8 mouse cellular contexts compared by ENCODE assay signal in genomic region chr7:45341303-45341702, GRCm38 (mm10). TPM values are rescaled to one million over a fixed set of nuclear protein-coding genes. Genes with fewer than 3 reads are reported as not detected.
DNase-seq lines count a peak whose midpoint lies in the region; ATAC-seq and TF ChIP-seq lines count a peak whose summit lies in the region.

No protein-coding gene starts in this region.

- intact Hi-C loops in heart, postnatal 36 days (cut with DNase I): loop anchor here (2.0 kb wide), 1 partner anchor 33 kb away; no protein-coding TSS in a partner anchor

- WGBS in cerebellum, adult 2 months: 11% methylated on average over 8 of the region's 8 CpGs
- 5% methylated on average over 8 of the region's 8 CpGs for WGBS in forebrain, embryonic 16.5 days
- 2% methylated on average over 8 of the region's 8 CpGs for WGBS in lung, embryonic 14.5 days

- TF ChIP-seq CTCF in cerebellum, adult 2 months (IDR thresholded peaks at IDR 0.05; ENCODE audit: borderline replicate concordance, insufficient read depth, low read depth, low read length): peak; percentile 58; the same call in 1 of the 2 replicates
- TF ChIP-seq CTCF in layer of hippocampus, adult 2 months (conservative IDR thresholded peaks at IDR 0.05): peak; percentile 93
- peak; percentile 77 for TF ChIP-seq CTCF in lung, embryonic 14.5 days (IDR thresholded peaks at IDR 0.05; ENCODE audit: low read depth)

- H3K36me3 ChIP-seq in forebrain, embryonic 16.5 days (ENCODE audit: control insufficient read depth, insufficient read depth): peaks cover 2% of the 10 kb centered on the region
- H3K36me3 ChIP-seq in lung, embryonic 14.5 days (ENCODE audit: insufficient read depth): no peaks in the 10 kb centered on the region

- no peak overlapping the region for H3K27ac ChIP-seq in cerebellum, adult 2 months (ENCODE audit: insufficient read depth, low read length)
- H3K27ac ChIP-seq in forebrain, embryonic 16.5 days (ENCODE audit: low read length): no peak overlapping the region
- no peak overlapping the region for H3K27ac ChIP-seq in layer of hippocampus, adult 2 months
- peak overlapping the region; percentile 60; the same call in 1 of the 2 replicates for H3K27ac ChIP-seq in lung, embryonic 14.5 days (ENCODE audit: low read depth)

- no peak overlapping the region for H3K9ac ChIP-seq in forebrain, embryonic 16.5 days (replicated peaks; ENCODE audit: low read depth, low read length)
- H3K9ac ChIP-seq in lung, embryonic 14.5 days: no peak overlapping the region

- H3K27me3 ChIP-seq in cerebellum, adult 2 months (ENCODE audit: control insufficient read depth, insufficient read depth, low read length): no peaks in the 10 kb centered on the region
- peaks cover 6% of the 10 kb centered on the region for H3K27me3 ChIP-seq in forebrain, embryonic 16.5 days (replicated peaks; ENCODE audit: control insufficient read depth, insufficient read depth, low read length)
- H3K27me3 ChIP-seq in lung, embryonic 14.5 days (ENCODE audit: insufficient read depth, low read length): no peaks in the 10 kb centered on the region

- peaks cover 6% of the 10 kb centered on the region for H3K4me1 ChIP-seq in cerebellum, adult 2 months (ENCODE audit: control insufficient read depth, insufficient read depth, low read length)
- H3K4me1 ChIP-seq in forebrain, embryonic 16.5 days (replicated peaks; ENCODE audit: control insufficient read depth, insufficient read depth, low read length): peaks cover 26% of the 10 kb centered on the region
- H3K4me1 ChIP-seq in lung, embryonic 14.5 days (ENCODE audit: insufficient read depth): peaks cover 15% of the 10 kb centered on the region

- TF ChIP-seq POLR2A in cerebellum, adult 2 months (IDR thresholded peaks at IDR 0.05; ENCODE audit: borderline replicate concordance, insufficient read depth, low read length): no peak

- ATAC-seq in forebrain, embryonic 16.5 days: no peak; the same call in 1 of the 2 replicates
- peak; percentile 12; the same call in 1 of the 2 replicates for ATAC-seq in lung, embryonic 14.5 days (ENCODE audit: insufficient read depth)

- DNase-seq in Muller cell, postnatal 12 days (ENCODE audit: inconsistent ontology term): peak; percentile 82
- DNase-seq in cerebellum, adult 2 months: peak; percentile 49 to 61
- peak; percentile 64 to 70 for DNase-seq in heart, postnatal 36 days
- DNase-seq in layer of hippocampus, adult 2 months (ENCODE audit: low spot score in 2 of 2): peak; percentile 88 to 89
- peak; percentile 94 for DNase-seq in lung, embryonic 14.5 days
- DNase-seq in ovary, postnatal 10 days (ENCODE audit: low spot score): peak; percentile 31
- DNase-seq in thymus, postnatal 10 days (ENCODE audit: low spot score in 2 of 2): peak; percentile 60 to 83

- peak overlapping the region; percentile 55 for H3K4me2 ChIP-seq in forebrain, embryonic 16.5 days (ENCODE audit: low read length)
- peak overlapping the region; percentile 95 for H3K4me2 ChIP-seq in lung, embryonic 14.5 days

- H3K9me3 ChIP-seq in forebrain, embryonic 16.5 days (ENCODE audit: control insufficient read depth, low read length): no peaks in the 10 kb centered on the region
- no peaks in the 10 kb centered on the region for H3K9me3 ChIP-seq in lung, embryonic 14.5 days (ENCODE audit: low read depth, low read length)

- no peak overlapping the region for H3K4me3 ChIP-seq in cerebellum, adult 2 months (replicated peaks; ENCODE audit: insufficient read depth, low read depth, low read length)
- no peak overlapping the region for H3K4me3 ChIP-seq in forebrain, embryonic 16.5 days (replicated peaks; ENCODE audit: low read length)
- H3K4me3 ChIP-seq in layer of hippocampus, adult 2 months: no peak overlapping the region
- H3K4me3 ChIP-seq in lung, embryonic 14.5 days (ENCODE audit: low read depth, low read length): peak overlapping the region; percentile 56

RNA-seq across cellular contexts. Expression of gene Hrc, which starts 6.2 kb away (rescaled TPM):
- 0.11 and 0.31 TPM in 2 replicates for polyA plus RNA-seq in cerebellum, adult 2 months (2012; rRNA removed)
- 0.60 TPM in 1 of 2 replicates, not detected in the other for polyA plus RNA-seq in forebrain, embryonic 16.5 days (2015; fragmentation: Nextera tagmentation; extraction: Ambion mirVana)
- total RNA-seq in heart, postnatal 36 days (2021): 100 to 1,000 TPM; 842 to 873 TPM
- total RNA-seq in layer of hippocampus, adult 2 months (2021): under 1 TPM; 0.22 to 0.33 TPM
- 0.58 and 1.2 TPM in 2 replicates for polyA plus RNA-seq in lung, embryonic 14.5 days (2014; fragmentation: Nextera tagmentation; extraction: Ambion mirVana)

RNA-seq across cellular contexts. Expression of gene Trpm4, which starts 7.7 kb away (rescaled TPM):
- 17.5 and 18.9 TPM in 2 replicates for polyA plus RNA-seq in cerebellum, adult 2 months (2012; rRNA removed)
- 8.2 and 10.1 TPM in 2 replicates for polyA plus RNA-seq in forebrain, embryonic 16.5 days (2015; fragmentation: Nextera tagmentation; extraction: Ambion mirVana)
- total RNA-seq in heart, postnatal 36 days (2021): 10 to 100 TPM; 24.6 to 27.4 TPM
- total RNA-seq in layer of hippocampus, adult 2 months (2021): 10 to 100 TPM; 12.8 to 16.5 TPM
- polyA plus RNA-seq in lung, embryonic 14.5 days (2014; fragmentation: Nextera tagmentation; extraction: Ambion mirVana): 11.4 and 15.7 TPM in 2 replicates

RNA-seq across cellular contexts. Expression of gene Ppfia3, which starts 25.5 kb away (rescaled TPM):
- polyA plus RNA-seq in cerebellum, adult 2 months (2012; rRNA removed): 84.3 and 85.9 TPM in 2 replicates
- polyA plus RNA-seq in forebrain, embryonic 16.5 days (2015; fragmentation: Nextera tagmentation; extraction: Ambion mirVana): 16.1 and 19.7 TPM in 2 replicates
- total RNA-seq in heart, postnatal 36 days (2021): not detected
- 100 to 1,000 TPM; 133 to 138 TPM for total RNA-seq in layer of hippocampus, adult 2 months (2021)
- polyA plus RNA-seq in lung, embryonic 14.5 days (2014; fragmentation: Nextera tagmentation; extraction: Ambion mirVana): 3.1 and 3.2 TPM in 2 replicates

RNA-seq across cellular contexts. Expression of gene Lin7b, which starts 29.1 kb away (rescaled TPM):
- 92.6 and 103 TPM in 2 replicates for polyA plus RNA-seq in cerebellum, adult 2 months (2012; rRNA removed)
- polyA plus RNA-seq in forebrain, embryonic 16.5 days (2015; fragmentation: Nextera tagmentation; extraction: Ambion mirVana): 6.1 and 18.5 TPM in 2 replicates
- total RNA-seq in heart, postnatal 36 days (2021): 1 to 10 TPM; 1.3 to 1.7 TPM
- total RNA-seq in layer of hippocampus, adult 2 months (2021): 100 to 1,000 TPM; 138 to 146 TPM
- polyA plus RNA-seq in lung, embryonic 14.5 days (2014; fragmentation: Nextera tagmentation; extraction: Ambion mirVana): 0.30 and 0.87 TPM in 2 replicates

RNA-seq across cellular contexts. Expression of gene Snrnp70, which starts 54.2 kb away (rescaled TPM):
- 807 and 849 TPM in 2 replicates for polyA plus RNA-seq in cerebellum, adult 2 months (2012; rRNA removed)
- 206 and 215 TPM in 2 replicates for polyA plus RNA-seq in forebrain, embryonic 16.5 days (2015; fragmentation: Nextera tagmentation; extraction: Ambion mirVana)
- 10 to 100 TPM; 92.8 to 95.9 TPM for total RNA-seq in heart, postnatal 36 days (2021)
- total RNA-seq in layer of hippocampus, adult 2 months (2021): 100 to 1,000 TPM; 456 to 514 TPM
- 74.0 and 88.2 TPM in 2 replicates for polyA plus RNA-seq in lung, embryonic 14.5 days (2014; fragmentation: Nextera tagmentation; extraction: Ambion mirVana)

Comparison
In these comparisons a context has a peak if more than half of its experiments do, and no peak if none do; other contexts are left out.
1. DNase-seq: peak in every context shown above with its lines; median percentile 94 in lung, embryonic 14.5 days; 88 in layer of hippocampus, adult 2 months; 82 in Muller cell, postnatal 12 days; 72 in thymus, postnatal 10 days; 67 in heart, postnatal 36 days; 55 in cerebellum, adult 2 months; 31 in ovary, postnatal 10 days.